Mouse (Mus musculus) gastrocnemius, postnatal 4 days (tissue): ENCODE measurements around the gene Sass6. TPM values are rescaled to one million over a fixed set of nuclear protein-coding genes. Genes with fewer than 3 reads are reported as not detected.
"Not testable (repeated sequence)": the region's sequence is repeated elsewhere in the genome, so short reads cannot be mapped to it uniquely, and the experiment has no call there.

Experiments used
- DNase-seq, 2 experiments: peaks; one replicate each; pipeline ENCODE4 v3.0.0; 2021 to 2022; ENCODE audit warnings: low spot score in 2 of 2, mixed read lengths in 2 of 2
- long read RNA-seq, 2 experiments: library from polyadenylated mRNA; stranded (forward); transcript quantifications; one replicate each; pipeline ENCODE4 v2.0.0; 2021
- total RNA-seq, 2 experiments: library from RNA; stranded (reverse); gene quantifications; 2 replicates each; pipeline ENCODE4 v1.2.3; 2021

Gene Sass6
- total RNA-seq = 1 to 10 TPM; 6.3 to 7.8 TPM
- long read RNA-seq, experiment 1, partial matches to known transcripts = 1 of 1 reads
- long read RNA-seq, experiment 1, other reads (novel, unspliced or antisense) = 0 of 1 reads
- long read RNA-seq, experiment 2, partial matches to known transcripts = 0 of 3 reads
- long read RNA-seq, experiment 2, other reads (novel, unspliced or antisense) = 1 of 3 reads

DNA sequence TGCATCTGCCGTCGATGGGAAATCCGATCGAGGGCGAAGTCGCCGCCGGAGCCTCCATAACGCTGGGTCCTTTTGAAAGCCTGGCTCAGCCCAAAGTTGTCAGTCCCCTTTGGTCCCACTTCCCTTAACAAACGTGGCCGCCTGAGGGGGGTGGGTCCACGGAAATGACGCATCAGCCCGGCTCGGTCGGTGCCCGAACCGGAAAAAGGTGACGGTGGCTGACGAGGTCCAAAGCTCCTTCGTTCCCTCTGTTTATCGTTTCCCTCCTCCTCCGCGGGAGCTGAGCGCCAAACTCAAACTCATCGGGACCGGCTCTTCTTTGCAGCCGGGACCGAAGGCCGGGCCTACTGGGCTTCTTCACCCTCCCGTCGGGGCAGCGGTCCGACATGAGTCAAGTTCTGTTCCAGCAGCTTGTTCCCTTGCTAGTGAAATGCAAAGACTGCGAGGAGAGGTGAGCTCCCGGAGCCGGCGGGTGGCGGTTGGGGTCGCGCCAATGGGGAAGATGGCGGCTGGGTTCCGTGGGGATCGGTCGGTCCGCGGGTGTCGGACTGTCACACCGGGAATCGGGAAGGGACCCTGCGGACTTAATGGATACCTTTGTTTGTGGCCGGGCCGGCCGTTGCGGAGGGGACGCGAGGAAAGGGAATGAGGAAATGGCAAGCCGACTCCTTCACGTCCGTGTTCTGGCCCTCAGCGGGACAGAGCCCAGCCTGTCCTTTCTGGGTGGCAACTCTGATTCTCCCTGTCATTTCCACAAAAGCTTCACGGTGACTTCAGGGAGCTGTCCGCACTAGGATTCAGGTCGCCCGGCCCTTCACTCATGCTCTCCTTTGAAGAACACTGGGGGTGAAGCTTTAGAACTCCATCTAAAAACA, at the start of gene Sass6:
Sass6 (plus strand) TSS at position 255 of the 875 bp plus-strand sequence.
- peak; percentile 97 to 100 for DNase-seq

- no peak for DNase-seq
Measured at GRCm38 (mm10) chr3:116547430-116547829, 47.4 kb upstream of the Sass6 start.

DNA sequence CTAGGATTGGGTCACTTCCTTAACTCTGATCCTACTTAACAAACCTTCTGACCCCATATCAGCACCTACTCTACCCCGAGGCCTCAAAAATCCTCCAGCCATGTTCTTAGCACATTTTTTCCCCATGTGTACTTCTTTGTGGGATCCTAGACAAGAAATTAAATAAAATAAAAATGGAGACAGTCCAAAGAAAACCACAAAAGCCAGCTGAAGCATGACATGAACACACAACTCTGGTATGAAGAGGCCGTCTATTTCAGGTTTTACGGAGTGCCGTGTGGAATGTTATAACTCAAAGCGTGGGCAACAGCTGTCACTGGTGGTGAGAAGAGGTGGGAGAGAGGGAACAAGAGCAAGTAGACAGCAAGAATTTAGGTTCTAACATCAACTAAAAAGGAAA, 43.4 kb upstream of the Sass6 start:
- no peak for DNase-seq

GRCm38 (mm10) chr3:116561315-116561714, 33.5 kb upstream of the Sass6 start:
- not testable (repeated sequence) for DNase-seq

DNA sequence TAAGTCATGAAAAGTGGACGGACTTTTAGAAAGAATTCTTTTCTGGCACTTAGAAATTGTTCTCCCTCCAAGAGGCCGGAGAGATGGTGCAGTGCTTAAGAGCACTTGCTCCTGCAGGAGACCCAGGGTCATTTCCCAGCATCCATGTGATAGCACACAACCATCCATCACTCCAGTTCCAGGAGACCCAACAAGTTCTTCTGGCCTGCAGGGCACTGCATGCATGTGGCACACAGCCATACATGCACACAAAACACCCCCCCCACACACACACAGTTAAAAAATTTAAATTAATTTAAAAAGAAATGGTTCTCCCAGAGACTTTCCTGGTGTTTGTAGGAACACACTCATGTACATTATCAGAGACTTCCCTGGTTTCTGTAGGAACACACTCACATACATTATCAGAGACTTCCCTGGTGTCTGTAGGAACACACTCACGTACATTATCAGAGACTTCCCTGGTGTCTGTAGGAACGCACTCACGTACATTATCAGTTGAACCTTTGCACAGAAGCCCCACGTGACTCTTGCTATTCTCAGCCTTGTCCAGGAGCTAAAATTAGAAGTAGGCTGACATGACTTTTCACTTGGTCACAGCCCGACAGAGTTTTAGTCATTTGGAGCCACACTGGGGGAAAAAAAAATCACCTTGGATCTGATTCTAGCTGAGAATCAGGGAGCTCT, 32.2 kb upstream of the Sass6 start, which contains the start of gene Lrrc39:
Lrrc39 (plus strand) TSS at position 566 of the 687 bp plus-strand sequence.
- no peak for DNase-seq

- no peak for DNase-seq
Measured at GRCm38 (mm10) chr3:116563095-116563492, 31.7 kb upstream of the Sass6 start.

- DNase-seq = no peak
Measured at GRCm38 (mm10) chr3:116570628-116571027, 24.2 kb upstream of the Sass6 start.

GRCm38 (mm10) chr3:116577286-116577685, 17.5 kb upstream of the Sass6 start:
- DNase-seq = no peak

DNA sequence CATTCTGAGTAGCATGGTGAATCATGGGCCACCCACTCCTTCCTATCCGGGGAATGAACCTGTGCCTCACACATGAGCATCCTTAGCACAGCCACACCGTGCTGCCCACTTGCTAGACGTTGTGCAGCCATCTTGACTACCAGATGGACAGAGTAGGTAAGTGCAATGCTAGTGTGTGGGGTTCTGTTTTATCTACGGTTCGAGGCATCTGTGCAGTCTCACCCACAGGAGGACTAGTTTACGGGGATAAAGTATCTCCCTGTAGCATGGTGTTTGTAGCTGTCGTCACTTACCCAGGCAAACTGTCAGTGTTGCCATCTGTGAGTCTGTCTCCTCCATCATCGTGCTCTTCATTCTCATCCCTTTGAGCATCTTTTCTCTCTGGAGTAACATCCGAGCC, 12.6 kb upstream of the Sass6 start:
- no peak for DNase-seq

DNA sequence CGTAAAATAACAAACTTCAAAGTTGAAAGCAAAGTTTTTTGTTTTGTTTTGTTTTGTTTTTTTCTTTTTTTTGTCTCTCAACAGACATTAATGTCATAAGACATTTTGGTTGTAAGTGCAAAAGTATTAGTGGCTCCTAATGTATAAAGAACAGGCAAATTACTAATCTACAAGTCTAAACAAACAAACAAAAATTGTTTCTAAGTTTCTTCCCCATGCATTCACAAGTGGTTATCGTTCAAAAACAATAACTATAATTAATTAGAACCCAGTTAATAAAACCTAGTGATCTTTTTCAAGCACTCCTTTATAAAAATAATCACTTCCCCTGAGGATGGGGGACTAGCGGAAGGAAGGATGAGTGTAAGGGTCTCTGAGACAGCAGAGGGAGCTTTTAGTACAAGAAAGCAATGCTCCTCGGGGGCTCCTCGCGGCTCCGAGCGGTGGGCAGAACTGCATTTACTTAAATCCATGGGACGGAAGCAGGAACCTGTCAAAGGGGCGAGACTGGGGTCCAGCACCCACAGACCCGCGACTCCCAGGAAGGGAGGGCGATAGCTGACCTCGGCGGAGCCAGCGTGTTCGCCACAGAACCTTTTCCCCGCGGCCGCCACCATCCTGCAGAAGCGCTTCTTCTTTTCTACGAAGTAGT, 580 bp upstream of the Sass6 start:
- DNase-seq = no peak

- DNase-seq = no peak
Measured at GRCm38 (mm10) chr3:116595603-116595991, 815 bp downstream of the Sass6 start.

DNA sequence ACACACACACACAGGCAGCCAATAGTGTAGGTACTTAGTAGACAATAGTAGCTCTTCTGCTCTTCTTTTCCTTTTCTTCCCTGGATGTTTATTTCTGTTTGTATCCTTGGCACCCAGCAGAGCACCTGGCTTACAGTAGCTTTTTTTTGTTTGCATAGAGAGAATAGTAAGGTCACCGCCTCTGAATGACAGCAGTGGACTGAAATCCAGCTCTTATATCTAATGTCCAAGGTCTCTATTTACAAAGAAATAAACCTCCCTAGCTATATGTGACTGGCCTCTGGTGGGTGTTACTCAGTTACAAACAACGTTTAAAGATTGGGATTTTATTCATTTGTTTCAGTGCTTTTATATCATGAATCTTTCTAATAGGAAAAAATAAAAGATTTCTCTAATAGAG, 4.9 kb downstream of the Sass6 start:
- DNase-seq = no peak

- no peak for DNase-seq
Measured at GRCm38 (mm10) chr3:116601005-116601404, 6.2 kb downstream of the Sass6 start.

DNA sequence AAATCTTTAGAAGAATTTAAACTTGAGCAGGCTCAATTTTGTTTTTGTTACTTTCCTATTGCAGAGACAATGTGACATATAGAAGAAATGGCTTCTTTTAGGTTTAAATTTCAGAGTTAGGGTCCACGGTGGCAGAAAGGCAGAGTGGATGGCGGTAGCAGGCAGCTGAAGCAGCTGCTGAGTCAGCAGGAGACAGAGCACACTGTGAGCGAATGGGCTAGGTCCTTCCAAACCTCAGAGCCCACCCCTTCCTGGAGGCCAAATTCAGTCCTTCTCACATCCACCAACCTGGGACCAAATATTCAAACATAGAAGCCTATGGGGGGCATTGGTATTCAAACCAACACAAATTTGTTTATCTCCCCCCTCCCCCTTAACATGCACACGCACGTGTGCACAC, 7.0 kb downstream of the Sass6 start:
- DNase-seq = no peak

DNA sequence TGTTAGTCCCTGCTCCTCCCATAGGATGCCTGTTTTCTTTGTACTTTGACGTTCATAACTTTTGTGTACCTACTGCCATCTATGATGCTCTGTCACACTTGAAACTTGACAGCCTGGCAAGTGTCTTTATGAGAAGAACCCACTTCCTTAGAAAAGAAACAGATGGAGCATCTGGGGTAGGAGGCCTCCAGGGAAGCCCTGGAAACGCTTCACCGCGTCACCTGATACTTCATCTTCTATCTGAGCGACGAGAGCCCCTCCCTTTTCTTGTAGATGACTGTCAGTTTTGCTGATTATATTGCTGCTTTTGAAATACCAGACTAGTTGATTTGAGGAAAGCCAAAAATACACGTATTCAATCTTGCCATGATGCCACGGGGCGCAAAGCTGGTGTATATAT, 9.8 kb downstream of the Sass6 start:
- DNase-seq = no peak

DNA sequence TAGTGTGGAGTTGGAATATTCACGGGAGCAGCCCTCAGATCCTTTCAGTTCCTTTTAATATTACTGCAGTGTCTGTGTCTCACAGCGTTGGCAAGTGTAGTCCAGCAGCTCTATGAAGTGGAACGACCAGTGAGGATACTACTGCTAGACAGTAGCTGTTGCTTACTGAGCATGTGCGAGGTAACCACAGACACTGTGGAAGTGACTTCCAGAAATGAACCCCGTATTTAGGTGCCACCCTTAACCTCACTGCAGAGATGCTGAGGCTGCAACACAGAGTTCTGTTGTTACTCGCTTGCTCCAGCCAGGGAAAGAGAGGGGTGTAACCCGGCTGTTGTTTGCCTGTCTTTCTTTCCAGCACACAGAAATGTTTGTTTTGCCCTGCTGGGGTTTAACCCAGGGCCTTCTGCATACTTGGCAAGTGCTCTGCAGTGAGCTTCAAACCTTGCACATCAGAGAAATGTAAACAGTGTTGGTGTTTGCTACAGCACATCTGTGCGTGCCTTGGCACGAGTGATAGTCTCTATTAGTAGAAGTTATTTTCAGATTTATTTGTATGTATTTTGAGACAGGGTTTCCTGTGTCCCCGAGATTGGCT, 19.6 kb downstream of the Sass6 start, which contains the start of gene Trmt13:
Trmt13 (minus strand) TSS at position 293 of the 598 bp plus-strand sequence.
- no peak for DNase-seq

GRCm38 (mm10) chr3:116615318-116616068, 20.7 kb downstream of the Sass6 start:
- no peak for DNase-seq

DNA sequence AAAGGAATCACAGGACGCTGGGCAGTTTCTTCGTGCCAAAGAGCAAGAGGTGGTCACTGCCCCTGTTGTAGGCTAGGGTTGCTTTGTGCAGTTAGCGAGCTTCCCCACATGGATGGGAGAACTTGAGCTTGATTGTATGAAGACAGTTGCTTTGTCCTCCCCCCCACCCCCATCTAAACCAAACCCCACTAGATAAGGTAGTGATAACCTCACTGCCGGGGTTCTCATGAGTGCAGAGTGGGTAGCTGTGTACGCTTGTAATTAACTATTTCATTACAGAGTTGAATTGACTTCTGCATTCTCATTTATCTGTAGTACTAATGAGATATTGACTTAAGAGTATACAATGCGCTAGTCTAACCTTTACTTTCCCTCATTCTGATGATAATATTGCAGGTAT, 24.1 kb downstream of the Sass6 start:
- DNase-seq = no peak

DNA sequence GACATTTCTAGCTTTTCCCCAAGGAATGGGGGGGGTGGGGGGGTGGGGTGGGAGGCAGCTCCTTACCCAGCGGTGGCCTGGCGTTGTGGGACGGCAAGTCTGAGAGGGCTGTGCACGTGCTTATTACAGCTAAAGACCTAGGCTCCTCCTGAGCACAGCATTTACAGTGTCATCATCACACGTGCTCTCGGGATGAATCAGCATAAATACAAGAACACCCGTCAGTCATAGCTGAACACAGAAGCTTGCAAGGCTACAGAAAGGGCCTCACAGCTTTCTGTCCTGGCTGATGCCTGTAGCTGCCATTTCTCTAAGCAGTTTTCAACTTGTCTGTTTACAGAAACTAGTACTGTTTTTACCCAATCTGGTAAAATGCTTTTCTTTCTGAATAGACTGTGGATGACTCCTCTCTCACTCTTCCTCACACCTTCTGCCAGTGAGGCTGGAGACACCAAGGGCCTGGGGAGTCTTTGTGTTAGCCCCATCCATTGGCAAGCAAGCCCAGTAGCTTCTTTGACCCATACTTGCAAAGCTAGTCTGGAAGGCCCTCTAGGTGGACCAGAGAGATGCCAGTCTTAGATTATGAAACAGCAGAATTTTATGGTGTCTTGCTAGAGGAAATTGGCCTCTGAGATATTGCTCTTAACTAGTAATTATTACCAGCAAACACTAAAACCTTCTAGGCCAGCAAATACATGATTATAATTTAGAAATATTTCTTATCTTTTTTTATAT, 26.0 kb downstream of the Sass6 start:
- DNase-seq = no peak

GRCm38 (mm10) chr3:116622641-116623040, 27.9 kb downstream of the Sass6 start:
- no peak for DNase-seq
